Mouse (Mus musculus): Measurements from ENCODE around the gene Adam19.

Gene Adam19

GRCm38 (mm10) chr11:46107046-46107445 is 51.3 kb downstream of the Adam19 start:
- no peak for DNase-seq (ENCODE audit: low spot score)

DNA sequence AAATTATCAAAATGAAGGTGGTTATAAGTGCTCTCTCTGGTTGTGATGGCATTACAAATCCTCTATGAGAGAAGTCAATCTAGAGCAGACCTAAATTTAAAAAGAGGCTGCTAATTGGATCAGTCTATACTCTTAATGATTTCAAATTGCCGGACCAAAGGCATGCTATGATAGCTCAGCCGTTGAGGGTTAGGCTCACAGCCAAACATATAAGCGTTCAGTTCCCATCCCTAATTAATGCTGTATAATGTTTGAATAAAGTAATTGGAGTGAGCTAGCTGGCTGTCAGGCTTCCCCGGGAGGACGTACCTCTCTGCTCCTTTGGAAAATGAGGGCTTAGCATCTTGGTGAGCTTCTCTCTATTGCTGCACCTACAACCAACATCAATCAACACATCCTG is 53.4 kb downstream of the Adam19 start:
- DNase-seq (ENCODE audit: low spot score), result no peak

- DNase-seq (ENCODE audit: low spot score), result no peak
These were observed 54.6 kb downstream of the Adam19 start for GRCm38 (mm10) chr11:46110156-46110944.

- DNase-seq (ENCODE audit: low spot score), result no peak
These were observed 55.1 kb downstream of the Adam19 start for GRCm38 (mm10) chr11:46110945-46111287.

DNA sequence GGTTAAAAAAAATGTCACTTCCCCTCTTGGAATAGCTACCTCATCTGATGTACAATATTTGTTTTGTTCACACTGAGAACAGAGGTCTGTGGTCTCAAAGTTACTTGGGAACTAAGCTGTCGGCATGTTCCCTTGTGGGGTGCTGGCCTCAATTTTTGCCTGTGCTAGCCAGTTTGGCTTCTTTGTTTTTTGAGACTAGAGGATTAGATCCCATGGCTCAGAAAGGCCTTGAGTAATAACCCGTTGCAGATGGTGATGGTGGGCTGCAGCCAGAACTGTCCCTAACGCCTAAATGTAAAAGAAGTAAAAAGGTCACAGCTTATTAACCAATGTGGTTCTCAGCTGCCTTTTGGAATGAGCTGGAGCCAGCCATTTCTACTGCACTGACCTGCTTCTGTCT is 57.4 kb downstream of the Adam19 start:
- DNase-seq (ENCODE audit: low spot score), result no peak

DNA sequence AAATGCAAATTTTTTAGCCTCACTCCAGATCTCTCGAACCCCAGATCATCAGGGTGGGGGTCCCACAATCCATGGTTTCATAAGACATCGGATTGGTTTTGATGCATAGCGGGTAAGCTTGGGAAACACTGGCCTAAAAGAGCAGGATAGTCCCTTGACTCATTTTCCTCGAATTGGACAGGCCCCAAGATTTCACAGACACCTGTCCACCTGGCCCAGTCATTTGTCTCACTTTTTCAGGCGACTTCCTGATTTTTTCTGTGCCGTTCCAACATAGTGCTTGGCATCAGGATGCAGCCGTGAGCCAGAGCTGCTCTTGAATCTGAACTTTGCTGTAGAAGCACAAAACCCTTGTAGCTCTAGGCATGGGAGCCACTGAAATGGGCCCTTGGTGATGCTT is 58.4 kb downstream of the Adam19 start:
- no peak for DNase-seq (ENCODE audit: low spot score)

GRCm38 (mm10) chr11:46115011-46115410 is 59.2 kb downstream of the Adam19 start:
- no peak for DNase-seq (ENCODE audit: low spot score)

GRCm38 (mm10) chr11:46115411-46116173 is 59.8 kb downstream of the Adam19 start:
- no peak for DNase-seq (ENCODE audit: low spot score)

DNA sequence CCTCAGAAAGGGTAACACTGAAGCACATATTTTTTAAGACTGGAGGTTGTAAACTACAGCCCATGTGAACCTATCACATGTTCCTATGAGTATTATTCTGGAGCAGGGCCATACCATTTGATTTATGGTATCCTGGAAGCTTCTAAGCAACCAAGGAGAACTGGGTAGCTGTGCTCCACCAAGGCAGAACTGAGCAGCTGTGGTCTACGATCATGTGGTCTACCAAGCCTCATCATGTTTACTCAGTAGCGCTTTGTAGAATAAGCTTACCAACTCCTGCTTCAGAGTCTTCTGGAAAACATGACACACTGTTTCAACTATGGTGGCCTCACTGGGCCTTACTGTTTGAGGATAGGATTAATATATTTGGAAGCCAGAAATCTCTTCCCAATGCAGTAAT is 60.7 kb downstream of the Adam19 start:
- no peak for DNase-seq (ENCODE audit: low spot score)

- no peak for DNase-seq (ENCODE audit: low spot score)
These were observed 63.8 kb downstream of the Adam19 start for GRCm38 (mm10) chr11:46119624-46120023.

GRCm38 (mm10) chr11:46120084-46120483 is 64.3 kb downstream of the Adam19 start:
- no peak for DNase-seq (ENCODE audit: low spot score)

- DNase-seq (ENCODE audit: low spot score), result no peak
These were observed 65.9 kb downstream of the Adam19 start for GRCm38 (mm10) chr11:46121666-46122065.

GRCm38 (mm10) chr11:46122875-46123274 is 67.1 kb downstream of the Adam19 start:
- no peak for DNase-seq (ENCODE audit: low spot score)

- DNase-seq (ENCODE audit: low spot score), result no peak
These were observed 67.6 kb downstream of the Adam19 start for GRCm38 (mm10) chr11:46123328-46123866.

DNA sequence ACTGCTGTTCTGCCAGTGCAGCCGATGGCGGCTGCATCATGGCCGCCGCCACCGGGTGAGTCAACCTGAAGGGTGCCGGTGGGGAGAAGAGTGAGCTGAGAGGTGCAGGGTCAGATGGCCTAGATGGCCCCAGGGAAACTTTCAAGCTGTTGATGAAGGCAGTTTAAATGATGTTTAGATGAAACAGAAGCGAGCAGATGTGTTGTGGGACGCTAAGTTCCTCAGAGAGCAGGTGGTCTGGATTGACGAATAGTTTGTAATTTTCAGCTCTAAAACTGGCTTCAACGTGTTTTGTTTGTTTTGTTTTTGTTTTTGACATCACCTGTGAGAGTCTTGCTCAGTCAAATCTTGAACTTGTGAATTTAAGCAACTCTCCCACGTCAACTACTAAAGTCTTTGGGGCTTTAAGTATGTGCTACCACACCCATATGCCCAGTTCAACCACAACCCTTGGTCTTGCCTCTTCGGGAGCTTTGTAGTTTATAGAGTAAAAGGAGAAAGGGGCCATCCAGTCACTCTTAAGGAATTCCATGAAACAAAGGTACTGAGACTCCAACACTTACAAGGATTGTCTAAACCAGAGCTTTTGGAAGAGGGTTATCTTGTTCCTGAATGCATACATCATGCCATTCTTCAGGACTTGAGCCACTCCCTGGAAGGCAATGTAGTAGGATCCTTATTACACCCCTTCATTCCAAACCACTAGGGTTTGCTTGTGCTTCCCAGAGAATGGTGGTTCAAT is 69.5 kb downstream of the Adam19 start:
- DNase-seq (ENCODE audit: low spot score), result no peak

DNA sequence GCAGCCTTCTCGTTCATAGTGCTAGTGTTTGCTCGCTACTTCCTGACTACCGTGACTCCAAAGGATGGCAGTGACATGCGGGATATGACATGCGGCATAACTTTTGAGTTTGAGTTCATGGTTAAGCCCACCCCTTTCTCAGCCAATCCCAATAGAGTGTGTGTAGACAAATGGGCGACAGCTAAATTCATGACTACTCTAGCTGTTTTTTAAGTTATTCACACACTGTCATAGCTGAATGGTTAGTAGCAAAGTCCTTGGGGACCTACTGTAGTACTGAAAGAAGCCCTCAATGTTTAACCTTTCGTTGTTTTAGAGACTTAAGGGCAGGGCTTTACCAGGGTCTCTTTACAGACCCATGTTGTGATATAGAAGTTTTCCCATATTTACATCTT is 70.0 kb downstream of the Adam19 start:
- no peak for DNase-seq (ENCODE audit: low spot score)

DNA sequence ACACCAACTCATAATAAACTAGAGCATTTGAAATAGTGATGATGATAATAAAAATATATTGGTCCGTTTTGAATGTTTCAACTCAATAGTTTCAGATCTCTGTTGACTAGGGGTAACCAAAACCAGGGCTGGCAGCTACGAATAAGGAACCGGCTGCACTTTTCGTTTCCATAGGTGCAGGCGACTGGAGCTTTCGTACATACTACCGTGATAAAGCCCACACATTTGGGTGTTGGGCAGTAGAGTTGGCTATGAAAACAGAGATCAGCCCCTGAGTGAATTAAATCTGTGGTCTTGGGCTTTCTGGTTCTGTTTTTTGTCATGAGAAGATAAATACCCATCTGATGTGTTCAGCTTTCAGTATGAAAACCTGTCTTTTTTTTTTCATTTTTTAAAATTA is 70.5 kb downstream of the Adam19 start:
- no peak for DNase-seq (ENCODE audit: low spot score)

DNA sequence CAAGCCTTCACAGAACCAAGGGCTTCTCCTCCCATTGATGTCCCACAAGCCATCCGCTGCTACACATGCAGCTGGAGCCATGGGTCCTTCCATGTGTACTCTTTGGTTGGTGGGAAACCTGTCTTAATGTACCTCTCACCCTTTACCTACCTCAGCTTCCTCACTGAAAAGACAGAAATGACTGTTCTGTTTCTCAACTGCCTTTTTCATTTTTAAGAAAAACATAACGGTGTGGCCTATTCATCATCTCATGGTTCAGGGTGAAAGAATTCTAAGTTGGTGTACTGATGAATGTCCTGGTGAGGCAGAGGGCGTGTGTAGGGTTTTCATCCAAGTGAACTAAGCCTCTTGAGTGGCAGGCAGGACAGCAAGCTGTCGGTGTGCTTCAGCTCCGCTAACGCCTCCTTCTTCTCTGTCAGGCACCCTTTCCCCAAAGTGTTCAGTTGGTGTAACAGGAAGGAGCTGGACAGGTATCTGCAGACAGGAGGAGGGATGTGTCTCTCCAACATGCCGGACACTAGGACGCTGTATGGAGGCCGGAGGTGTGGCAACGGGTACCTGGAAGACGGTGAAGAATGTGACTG is 71.1 kb downstream of the Adam19 start:
- DNase-seq (ENCODE audit: low spot score), result no peak

GRCm38 (mm10) chr11:46127621-46128547 is 72.1 kb downstream of the Adam19 start:
- peak; percentile 30 for DNase-seq (ENCODE audit: low spot score)

DNA sequence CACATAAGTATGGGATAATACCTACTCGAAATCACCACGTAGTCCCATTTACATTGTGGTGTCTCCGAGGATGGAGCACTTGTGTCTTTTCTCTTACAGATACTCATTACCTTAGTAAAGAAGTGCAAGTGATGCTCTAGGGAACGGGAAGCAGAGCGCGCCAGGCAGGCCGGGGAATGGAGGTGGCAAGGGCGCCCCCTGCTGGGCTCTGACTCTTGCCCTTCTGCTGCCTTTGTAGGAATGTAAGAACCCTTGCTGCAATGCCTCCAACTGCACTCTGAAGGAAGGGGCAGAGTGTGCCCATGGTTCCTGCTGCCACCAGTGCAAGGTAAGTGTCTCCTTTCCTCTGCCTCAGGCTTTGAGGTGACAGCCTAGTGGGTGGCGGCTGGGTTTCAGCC is 72.8 kb downstream of the Adam19 start:
- DNase-seq (ENCODE audit: low spot score), result peak; percentile 68

Measured in urinary bladder, postnatal 25 days (tissue).